Mouse (Mus musculus) MEL (cell line): Measurements from ENCODE around the gene Arhgap45. TPM values are rescaled to one million over a fixed set of nuclear protein-coding genes. Genes with fewer than 3 reads are reported as not detected.

ENCODE experiments used
- DNase-seq: peaks from one replicate; pipeline ENCODE4 v3.0.0; 2011; ENCODE audit warnings: low read depth, low spot score
- H3K27ac ChIP-seq: 2 replicates; pipeline ENCODE4 v1.5.1; 2012; ENCODE audit warnings: low read depth, mild to moderate bottlenecking, control low read depth, low read length, moderate library complexity; ENCODE audit not compliant: control insufficient read depth
- H3K27me3 ChIP-seq, 2 experiments: fragments of 150-350 bp in 1 of 2; sonication (generic) in 1 of 2; 2 replicates each; pipeline ENCODE4 v1.6.1; 2012; ENCODE audit warnings: low read length in 2 of 2, mild to moderate bottlenecking in 2 of 2, improper control_type of control experiment in 1 of 2, moderate library complexity in 1 of 2; ENCODE audit not compliant: insufficient read depth in 2 of 2, control insufficient read depth in 1 of 2
- H3K36me3 ChIP-seq, 2 experiments: 2 replicates each; pipeline ENCODE4 v1.6.1; 2012 to 2014; ENCODE audit warnings: low read length in 2 of 2, improper control_type of control experiment in 1 of 2, inconsistent platforms in 1 of 2, mild to moderate bottlenecking in 1 of 2; ENCODE audit not compliant: insufficient read depth in 2 of 2, control insufficient read depth in 1 of 2
- H3K4me1 ChIP-seq, 2 experiments: fragments of 150-350 bp in 1 of 2; sonication (generic) in 1 of 2; 2 replicates each; pipeline ENCODE4 v1.6.1; 2012; ENCODE audit warnings: low read length in 2 of 2, improper control_type of control experiment in 1 of 2, mild to moderate bottlenecking in 1 of 2; ENCODE audit not compliant: insufficient read depth in 2 of 2, control insufficient read depth in 1 of 2
- H3K4me3 ChIP-seq, 2 experiments: fragments of 150-350 bp in 1 of 2; sonication (generic) in 1 of 2; 2 replicates each; pipeline ENCODE4 v1.5.1; 2012; ENCODE audit warnings: low read depth in 2 of 2, low read length in 2 of 2, mild to moderate bottlenecking in 2 of 2, moderate library complexity in 2 of 2, control low read depth in 1 of 2, improper control_type of control experiment in 1 of 2; ENCODE audit not compliant: control insufficient read depth in 1 of 2, insufficient read depth in 1 of 2
- H3K79me2 ChIP-seq: 2 replicates; pipeline ENCODE4 v1.6.1; 2012; ENCODE audit warnings: mild to moderate bottlenecking, low read length, moderate library complexity; ENCODE audit not compliant: control insufficient read depth, poor library complexity, insufficient read depth
- H3K9ac ChIP-seq: 2 replicates; pipeline ENCODE4 v1.6.1; 2012; ENCODE audit warnings: low read depth, mild to moderate bottlenecking, control low read depth, low read length, moderate library complexity; ENCODE audit not compliant: control insufficient read depth, poor library complexity, severe bottlenecking
- H3K9me3 ChIP-seq: fragments of 150-350 bp; sonication (generic); replicated peaks from 2 replicates; pipeline ENCODE4 v1.6.1; 2012; ENCODE audit warnings: mild to moderate bottlenecking, low read length, improper control_type of control experiment, moderate library complexity; ENCODE audit not compliant: insufficient read depth
- CHD2 ChIP-seq: IDR thresholded peaks from 2 replicates; pipeline ENCODE4 v1.6.1; 2011; ENCODE audit warnings: low read length, improper control_type of control experiment
- E2F4 ChIP-seq: IDR thresholded peaks from 2 replicates; pipeline ENCODE4 v1.6.1; 2011; ENCODE audit warnings: low read depth, low read length, improper control_type of control experiment, borderline replicate concordance
- ELF1 ChIP-seq: IDR thresholded peaks from 2 replicates; pipeline ENCODE4 v1.6.1; 2014; ENCODE audit warnings: low read depth, mild to moderate bottlenecking, inconsistent platforms, low read length, improper control_type of control experiment, moderate library complexity
- ETS1 ChIP-seq: IDR thresholded peaks from 2 replicates; pipeline ENCODE4 v1.6.1; 2012; ENCODE audit warnings: low read depth, mild to moderate bottlenecking, inconsistent platforms, low read length, improper control_type of control experiment, moderate library complexity
- GATA1 ChIP-seq: IDR thresholded peaks from 2 replicates; pipeline ENCODE4 v1.6.1; 2011; ENCODE audit warnings: low read depth, low read length, improper control_type of control experiment
- HCFC1 ChIP-seq: IDR thresholded peaks from 2 replicates; pipeline ENCODE4 v1.6.1; 2012; ENCODE audit warnings: low read depth, mild to moderate bottlenecking, inconsistent platforms, low read length, improper control_type of control experiment, moderate library complexity
- MAX ChIP-seq: IDR thresholded peaks from 2 replicates; pipeline ENCODE4 v1.6.1; 2011; ENCODE audit warnings: low read length, improper control_type of control experiment
- MAZ ChIP-seq: IDR thresholded peaks from 2 replicates; pipeline ENCODE4 v1.6.1; 2012; ENCODE audit warnings: low read depth, mild to moderate bottlenecking, inconsistent platforms, low read length, improper control_type of control experiment
- MXI1 ChIP-seq: IDR thresholded peaks from 2 replicates; pipeline ENCODE4 v1.6.1; 2011; ENCODE audit warnings: mild to moderate bottlenecking, low read depth, low read length, improper control_type of control experiment
- MYB ChIP-seq: IDR thresholded peaks from 2 replicates; pipeline ENCODE4 v1.6.1; 2011; ENCODE audit warnings: mild to moderate bottlenecking, low read depth, low read length, improper control_type of control experiment
- NRF1 ChIP-seq: IDR thresholded peaks from 2 replicates; pipeline ENCODE4 v1.6.1; 2014; ENCODE audit warnings: low read depth, mild to moderate bottlenecking, inconsistent platforms, low read length, improper control_type of control experiment, moderate library complexity; ENCODE audit not compliant: poor library complexity, insufficient read depth, severe bottlenecking
- POLR2A ChIP-seq, 2 experiments: IDR thresholded peaks; 2 replicates each; pipeline ENCODE4 v1.6.1; 2011 to 2012; ENCODE audit warnings: low read length in 2 of 2, mild to moderate bottlenecking in 2 of 2, control low read depth in 1 of 2, improper control_type of control experiment in 1 of 2, low read depth in 1 of 2, moderate library complexity in 1 of 2; ENCODE audit not compliant: control insufficient read depth in 1 of 2, insufficient read depth in 1 of 2, poor library complexity in 1 of 2
- POLR2AphosphoS2 ChIP-seq: IDR thresholded peaks from 2 replicates; pipeline ENCODE4 v1.6.1; 2011; ENCODE audit warnings: low read length, improper control_type of control experiment
- RAD21 ChIP-seq: IDR thresholded peaks from 2 replicates; pipeline ENCODE4 v1.6.1; 2011; ENCODE audit warnings: mild to moderate bottlenecking, low read depth, low read length, improper control_type of control experiment
- RCOR1 ChIP-seq: IDR thresholded peaks from 2 replicates; pipeline ENCODE4 v1.6.1; 2012; ENCODE audit warnings: low read depth, mild to moderate bottlenecking, inconsistent platforms, low read length, improper control_type of control experiment
- SIN3A ChIP-seq: IDR thresholded peaks from 2 replicates; pipeline ENCODE4 v1.6.1; 2012; ENCODE audit warnings: low read length, improper control_type of control experiment, inconsistent platforms
- SMC3 ChIP-seq: IDR thresholded peaks from 2 replicates; pipeline ENCODE4 v1.6.1; 2011; ENCODE audit warnings: low read depth, low read length, improper control_type of control experiment
- ZMIZ1 ChIP-seq: IDR thresholded peaks from 2 replicates; pipeline ENCODE4 v1.6.1; 2012; ENCODE audit warnings: low read depth, mild to moderate bottlenecking, inconsistent platforms, low read length, improper control_type of control experiment, moderate library complexity
- ZNF384 ChIP-seq: IDR thresholded peaks from 2 replicates; pipeline ENCODE4 v1.6.1; 2012; ENCODE audit warnings: low read depth, mild to moderate bottlenecking, inconsistent platforms, low read length, improper control_type of control experiment
- polyA plus RNA-seq, 2 experiments: library from polyadenylated mRNA; stranded (reverse) in 1 of 2; unstranded in 1 of 2; fragments of >175 nt in 1 of 2; fragments of >200 nt in 1 of 2; gene quantifications; 2 replicates each; pipeline versions ENCODE4 v1.2.1 to v1.2.4; 2012; ENCODE audit warnings: low replicate concordance in 2 of 2, low read depth in 1 of 2; ENCODE audit not compliant: insufficient read length in 2 of 2, insufficient read depth in 1 of 2, missing spikeins in 1 of 2
- total RNA-seq: library from RNA; depleted of rRNA; stranded (reverse); fragments of 300-350 nt; gene quantifications from 2 replicates; pipeline ENCODE4 v1.2.3, GENCODE M21; 2012

The Arhgap45 gene
- total and polyA plus RNA-seq, 3 experiments, result 26.2 to 53.6 TPM; not detected in 1

- Histone ChIP-seq H3K79me2 (peaks cover 19% of the 10 kb centered on the region), H3K36me3 (peaks cover 0 to 30% of the 10 kb centered on the region in 2 experiments; a peak in 3 of 4 replicates), H3K4me1 (peaks cover 7 to 40% of the 10 kb centered on the region in 2 experiments; a peak in 3 of 4 replicates), H3K9ac (no peak overlapping the region), H3K27me3 (no peaks in the 10 kb centered on the region), H3K27ac (no peak overlapping the region), H3K4me3 (no peak overlapping the region), H3K9me3 (no peaks in the 10 kb centered on the region)
- TF ChIP-seq NRF1 (no peak), ZMIZ1 (no peak), SMC3 (no peak), RCOR1 (no peak), ZNF384 (no peak), GATA1 (no peak), POLR2AphosphoS2 (no peak; the same call in 1 of the 2 replicates), RAD21 (no peak), MAZ (no peak)
- no peak for DNase-seq
Observed at GRCm38 (mm10) chr10:80035686-80036085, 19.2 kb downstream of the Arhgap45 start.

- TF ChIP-seq ETS1 (no peak), ZNF384 (no peak), MYB (no peak), HCFC1 (no peak), ELF1 (no peak), MXI1 (no peak), SIN3A (no peak), POLR2A (IDR thresholded peaks at IDR 0.05; ENCODE audit: control insufficient read depth in 1 of 2, insufficient read depth in 1 of 2, low read depth in 1 of 2, low read length in 2 of 2, poor library complexity in 1 of 2) (no peak), MAX (no peak), CHD2 (no peak), E2F4 (no peak)
- peaks cover 0 to 30% of the 10 kb centered on the region in 2 experiments; a peak in 3 of 4 replicates for H3K36me3 ChIP-seq
- no peaks in the 10 kb centered on the region for H3K9me3 ChIP-seq
- no peak overlapping the region for H3K9ac ChIP-seq
- peaks cover 7 to 39% of the 10 kb centered on the region in 2 experiments; a peak in 3 of 4 replicates for H3K4me1 ChIP-seq
- DNase-seq, result no peak
- no peak overlapping the region for H3K27ac ChIP-seq
- H3K79me2 ChIP-seq, result peaks cover 19% of the 10 kb centered on the region
- H3K4me3 ChIP-seq, result no peak overlapping the region
- no peaks in the 10 kb centered on the region for H3K27me3 ChIP-seq
Observed at GRCm38 (mm10) chr10:80036832-80037231, 20.4 kb downstream of the Arhgap45 start.
